Mouse (Mus musculus) midbrain, postnatal 0 days (tissue): ENCODE measurements around the gene Sphk1. TPM values are rescaled to one million over a fixed set of nuclear protein-coding genes. Genes with fewer than 3 reads are reported as not detected.

Experiments used
- ATAC-seq: fragments of 200-750 bp; cut with Nextera tagmentation; 2 replicates; pipeline ENCODE4 v1.8.0; 2017; ENCODE audit warnings: moderate number of reproducible peaks, mild to moderate bottlenecking, moderate TSS enrichment, moderate library complexity; ENCODE audit not compliant: low FRiP score
- DNase-seq: peaks from one replicate; pipeline ENCODE4 v3.0.0-alpha.2; 2015; ENCODE audit warnings: low spot score
- H3K27ac ChIP-seq: fragments of 300-500 bp; sonication (generic); 2 replicates; pipeline ENCODE4 v1.5.1; 2014; ENCODE audit warnings: low read depth, mild to moderate bottlenecking, low read length, mixed read lengths
- H3K27me3 ChIP-seq: fragments of 300-500 bp; sonication (generic); 2 replicates; pipeline ENCODE4 v1.6.1; 2014; ENCODE audit warnings: low read length, control low read depth, mixed read lengths; ENCODE audit not compliant: insufficient read depth
- H3K36me3 ChIP-seq: fragments of 300-500 bp; sonication (generic); 2 replicates; pipeline ENCODE4 v1.6.1; 2014; ENCODE audit warnings: low read length, control low read depth, mixed read lengths; ENCODE audit not compliant: insufficient read depth
- H3K4me1 ChIP-seq: fragments of 300-500 bp; sonication (generic); 2 replicates; pipeline ENCODE4 v1.6.1; 2014; ENCODE audit warnings: mild to moderate bottlenecking, control low read depth, antibody characterized with exemption, low read length, mixed read lengths; ENCODE audit not compliant: insufficient read depth
- H3K4me2 ChIP-seq: fragments of 300-500 bp; sonication (generic); 2 replicates; pipeline ENCODE4 v1.6.1; 2014; ENCODE audit warnings: low read depth, mild to moderate bottlenecking, low read length, mixed read lengths; ENCODE audit not compliant: poor library complexity, severe bottlenecking
- H3K4me3 ChIP-seq: fragments of 300-500 bp; sonication (generic); 2 replicates; pipeline ENCODE4 v1.5.1; 2014; ENCODE audit warnings: low read depth, mild to moderate bottlenecking, low read length, moderate library complexity
- H3K9ac ChIP-seq: fragments of 300-500 bp; sonication (generic); replicated peaks from 2 replicates; pipeline ENCODE4 v1.6.1; 2014; ENCODE audit warnings: mild to moderate bottlenecking, low read length, moderate library complexity, mixed read lengths; ENCODE audit not compliant: poor library complexity, severe bottlenecking
- H3K9me3 ChIP-seq: fragments of 300-500 bp; sonication (generic); 2 replicates; pipeline ENCODE4 v1.6.1; 2016; ENCODE audit warnings: low read length, control low read depth
- CTCF ChIP-seq: IDR thresholded peaks from 2 replicates; pipeline ENCODE4 v1.5.1; 2016; ENCODE audit warnings: antibody characterized with exemption, mild to moderate bottlenecking
- WGBS: fragments of 180-500 bp; shearing (Covaris S2); extraction: QIAGEN DNeasy Blood & Tissue Kit; methylation state at CpG from one replicate; pipeline ENCODE4 v1.1.7; 2014; 5-methylcytosine and 5-hydroxymethylcytosine counted together
- polyA plus RNA-seq: library from polyadenylated mRNA; unstranded; fragments of >200 nt; fragmentation: Nextera tagmentation; extraction: Ambion mirVana; gene quantifications from 2 replicates; pipeline ENCODE4 v1.2.1, GENCODE M21; 2015
- total RNA-seq: library from RNA; depleted of rRNA; stranded (reverse); fragments of >200 nt; gene quantifications from 2 replicates; pipeline ENCODE4 v1.2.3, GENCODE M21; 2014

Sphk1 gene
- total and polyA plus RNA-seq, 2 experiments from 2014 or later: 9.3 to 12.4 TPM

DNA sequence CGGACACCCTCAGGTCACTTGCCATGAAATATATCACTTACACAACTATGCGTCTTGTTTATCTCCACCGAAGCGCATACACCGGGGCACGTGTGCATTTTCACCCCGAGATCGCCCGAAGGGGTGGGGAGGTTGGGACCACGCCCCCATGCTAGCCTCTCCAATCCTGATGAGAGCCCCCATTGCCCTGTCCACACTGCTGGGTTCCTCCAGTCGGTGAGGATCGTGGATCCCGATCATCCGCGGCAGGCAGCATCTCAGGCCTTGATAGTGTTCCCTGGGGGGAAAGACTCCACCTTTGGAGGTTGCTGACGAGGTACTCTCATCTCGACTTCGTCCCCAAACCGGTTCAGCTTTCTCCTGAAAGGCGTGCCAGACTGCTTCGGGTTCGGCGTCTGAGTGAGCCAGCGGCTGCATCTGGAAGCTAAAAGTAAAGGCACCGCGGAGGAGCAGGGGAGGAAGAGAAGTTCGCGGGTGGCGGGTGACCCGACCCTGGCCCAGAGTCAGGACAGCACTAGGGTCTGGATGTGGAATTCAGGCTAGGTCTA lies 1.6 kb downstream of the Sphk1 start:
- Histone ChIP-seq H3K36me3 (peaks cover 7% of the 10 kb centered on the region), H3K27me3 (peaks cover 27% of the 10 kb centered on the region), H3K4me1 (peaks cover 13% of the 10 kb centered on the region), H3K4me2 (peak overlapping the region; percentile 84), H3K9ac (0 out of 2 replicates have a peak overlapping the region, but pooled peaks have one; percentile 8), H3K27ac (no peak overlapping the region), H3K9me3 (no peaks in the 10 kb centered on the region), H3K4me3 (peak overlapping the region; percentile 39)
- ATAC-seq (no peak), DNase-seq (no peak)
- under 1% methylated on average over 30 of the region's 30 CpGs for WGBS
- no peak for TF ChIP-seq CTCF

DNA sequence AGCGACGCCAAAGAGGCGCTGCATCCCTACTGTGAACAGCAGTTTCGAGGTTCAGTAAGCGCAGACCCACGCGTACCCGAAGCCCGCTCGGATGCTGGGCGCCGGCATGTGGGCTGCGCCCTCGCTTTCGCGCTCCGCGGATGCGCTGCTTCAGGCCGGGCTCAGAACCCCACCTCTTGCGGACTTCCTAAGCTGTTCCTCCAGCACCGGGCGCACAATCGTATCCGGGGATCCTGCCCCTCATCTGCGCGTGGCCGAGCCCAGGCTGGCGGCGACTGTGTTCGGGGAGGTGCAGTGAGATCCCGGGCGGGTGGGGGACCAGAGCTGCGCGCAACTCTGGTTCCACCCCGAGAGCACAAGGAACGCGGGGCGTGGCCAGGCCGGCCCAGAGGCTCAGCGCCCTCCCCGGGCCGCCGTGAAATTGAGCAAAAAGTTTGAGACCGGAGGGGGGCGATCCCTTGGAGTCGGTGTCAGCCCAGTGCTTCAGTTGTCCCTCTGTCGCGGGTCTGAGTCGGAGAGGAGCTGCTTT lies 2.1 kb downstream of the Sphk1 start:
- H3K4me2 ChIP-seq: peak overlapping the region; percentile 84
- DNase-seq (no peak), ATAC-seq (no peak)
- peak overlapping the region; percentile 39 for H3K4me3 ChIP-seq
- H3K9ac ChIP-seq: 0 out of 2 replicates have a peak overlapping the region, but pooled peaks have one; percentile 39
- H3K4me1 ChIP-seq: peaks cover 13% of the 10 kb centered on the region
- no peak overlapping the region for H3K27ac ChIP-seq
- no peaks in the 10 kb centered on the region for H3K9me3 ChIP-seq
- H3K27me3 ChIP-seq: peaks cover 27% of the 10 kb centered on the region
- peaks cover 9% of the 10 kb centered on the region for H3K36me3 ChIP-seq
- no peak for TF ChIP-seq CTCF
- WGBS: 1% methylated on average over 47 of the region's 50 CpGs

DNA sequence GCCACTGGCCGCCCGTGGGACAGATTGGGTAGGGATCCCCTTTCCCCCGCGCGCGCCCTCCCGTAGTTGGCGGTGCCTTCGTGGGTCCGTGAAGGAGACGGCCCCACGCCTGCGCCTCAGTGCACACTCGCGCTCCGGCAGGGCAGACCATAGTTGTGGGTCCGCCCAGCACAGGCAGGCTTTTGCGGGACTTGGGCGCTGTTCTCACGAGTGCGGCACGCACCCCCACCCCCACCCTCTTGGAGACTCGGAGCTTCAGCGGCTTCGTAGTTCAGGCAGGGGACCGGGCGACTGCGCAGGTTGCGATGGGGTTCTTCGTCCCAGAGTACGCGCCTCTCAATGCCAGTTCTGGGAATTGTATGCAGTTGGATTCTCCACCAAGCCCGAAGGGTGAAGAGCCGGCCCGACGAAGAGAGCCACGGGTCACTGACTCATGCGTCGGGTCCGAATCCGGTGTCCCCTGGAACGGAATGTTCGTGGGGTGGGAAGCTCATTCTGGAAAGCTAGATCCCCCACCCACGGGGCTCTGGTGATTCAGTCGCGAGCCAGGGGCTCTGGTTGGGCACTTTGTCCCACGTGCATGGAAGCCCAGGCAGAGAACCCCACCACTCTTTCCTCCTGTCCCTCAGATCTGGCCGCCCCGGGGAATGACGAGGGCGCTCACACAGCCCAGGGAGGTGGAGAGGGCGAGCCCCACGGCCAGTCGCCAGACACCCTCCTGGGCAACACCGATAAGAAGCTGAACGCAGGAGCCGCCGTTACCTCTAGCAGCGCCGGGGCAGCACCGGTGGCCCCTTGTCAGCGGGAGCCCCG lies 2.8 kb downstream of the Sphk1 start:
- under 1% methylated on average over 52 of the region's 63 CpGs for WGBS
- no peak for TF ChIP-seq CTCF
- no peak overlapping the region for H3K27ac ChIP-seq
- peaks cover 13% of the 10 kb centered on the region for H3K4me1 ChIP-seq
- peak overlapping the region; percentile 39 for H3K4me3 ChIP-seq
- H3K9ac ChIP-seq: 0 out of 2 replicates have a peak overlapping the region, but pooled peaks have one; percentile 39
- ATAC-seq: no peak
- H3K9me3 ChIP-seq: no peaks in the 10 kb centered on the region
- H3K27me3 ChIP-seq: peaks cover 27% of the 10 kb centered on the region
- H3K4me2 ChIP-seq: peak overlapping the region; percentile 84
- peaks cover 15% of the 10 kb centered on the region for H3K36me3 ChIP-seq
- no peak for DNase-seq

DNA sequence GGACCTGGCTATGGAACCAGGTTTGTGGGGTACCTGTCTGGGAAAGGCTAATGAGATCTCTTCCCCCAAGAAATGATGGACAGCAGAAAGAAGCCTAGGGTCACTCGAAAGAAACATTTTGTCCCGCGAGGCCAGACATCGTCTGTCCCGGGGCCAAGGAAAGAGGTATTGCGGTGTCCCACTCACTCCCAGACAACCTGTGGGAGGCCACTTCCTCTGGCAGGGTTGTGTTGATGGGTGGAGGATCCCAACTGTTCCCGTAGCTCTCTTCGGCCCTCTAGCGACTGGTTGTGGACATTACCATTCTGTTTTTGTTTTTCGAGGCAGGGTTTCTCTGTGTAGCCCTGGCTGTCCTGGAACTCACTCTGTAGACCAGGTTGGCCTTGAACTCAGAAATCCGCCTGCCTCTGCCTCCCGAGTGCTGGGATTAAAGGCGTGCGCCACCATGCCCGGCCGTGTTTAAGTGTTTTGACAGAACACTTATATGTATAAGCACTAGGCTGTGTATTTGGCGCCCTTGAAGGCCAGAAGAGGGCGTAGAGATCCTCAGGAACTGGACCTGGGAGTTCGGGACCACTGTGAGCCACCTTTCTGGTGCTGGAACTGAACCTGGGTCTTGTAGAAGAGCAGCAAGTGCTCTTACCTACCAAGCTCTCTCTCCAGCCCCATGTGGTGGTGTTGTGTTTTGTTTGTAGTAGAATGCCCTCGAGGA lies 3.6 kb downstream of the Sphk1 start:
- peak; percentile 81 for TF ChIP-seq CTCF
- H3K27me3 ChIP-seq: peaks cover 27% of the 10 kb centered on the region
- no peaks in the 10 kb centered on the region for H3K9me3 ChIP-seq
- no peak overlapping the region for H3K27ac ChIP-seq
- no peak overlapping the region for H3K9ac ChIP-seq
- peak overlapping the region; percentile 39 for H3K4me3 ChIP-seq
- 20% methylated on average over 20 of the region's 20 CpGs for WGBS
- DNase-seq (peak; percentile 79), ATAC-seq (no peak)
- peaks cover 13% of the 10 kb centered on the region for H3K4me1 ChIP-seq
- H3K36me3 ChIP-seq: peaks cover 23% of the 10 kb centered on the region
- H3K4me2 ChIP-seq: peak overlapping the region; percentile 84

DNA sequence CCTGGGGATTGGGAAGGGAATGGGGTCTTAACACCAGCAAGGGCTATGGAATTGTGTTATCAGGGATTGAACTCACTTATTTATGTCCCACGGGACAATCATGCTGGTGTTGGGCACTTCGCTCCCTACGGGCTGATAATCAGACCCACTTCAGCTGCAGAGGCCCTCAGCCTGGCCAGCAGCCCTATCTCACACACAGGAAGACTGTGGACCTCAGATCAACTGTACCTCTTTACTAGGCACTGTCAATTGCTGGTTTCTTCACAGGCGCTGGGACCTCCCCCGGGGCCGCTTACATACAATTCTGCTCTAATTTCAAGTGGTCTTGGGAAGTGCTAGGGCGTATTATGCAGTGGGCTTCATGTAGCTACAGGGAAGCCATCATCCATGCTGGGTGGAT lies 6.0 kb downstream of the Sphk1 start:
- WGBS: 90% methylated on average over 7 of the region's 7 CpGs
- ATAC-seq (no peak), DNase-seq (no peak)
- H3K9ac ChIP-seq: no peak overlapping the region
- H3K4me3 ChIP-seq: no peak overlapping the region
- no peak overlapping the region for H3K4me2 ChIP-seq
- H3K27ac ChIP-seq: no peak overlapping the region
- no peak for TF ChIP-seq CTCF
- H3K27me3 ChIP-seq: peaks cover 21% of the 10 kb centered on the region; the same call in 1 of the 2 replicates
- peaks cover 6% of the 10 kb centered on the region for H3K4me1 ChIP-seq
- H3K36me3 ChIP-seq: peaks cover 47% of the 10 kb centered on the region
- H3K9me3 ChIP-seq: no peaks in the 10 kb centered on the region
